Mouse (Mus musculus): ENCODE results near the gene Gm20388.

GRCm38 (mm10) chr8:124336302-124336701, 4425.7 kb downstream of the Gm20388 start:
- TF ChIP-seq CTCF (IDR thresholded peaks at IDR 0.05; ENCODE audit: low read depth) (no peak), EP300 (optimal IDR thresholded peaks at IDR 0.05) (no peak)
